ENCODE assay signal across 15 mouse cellular contexts in the genomic region with DNA sequence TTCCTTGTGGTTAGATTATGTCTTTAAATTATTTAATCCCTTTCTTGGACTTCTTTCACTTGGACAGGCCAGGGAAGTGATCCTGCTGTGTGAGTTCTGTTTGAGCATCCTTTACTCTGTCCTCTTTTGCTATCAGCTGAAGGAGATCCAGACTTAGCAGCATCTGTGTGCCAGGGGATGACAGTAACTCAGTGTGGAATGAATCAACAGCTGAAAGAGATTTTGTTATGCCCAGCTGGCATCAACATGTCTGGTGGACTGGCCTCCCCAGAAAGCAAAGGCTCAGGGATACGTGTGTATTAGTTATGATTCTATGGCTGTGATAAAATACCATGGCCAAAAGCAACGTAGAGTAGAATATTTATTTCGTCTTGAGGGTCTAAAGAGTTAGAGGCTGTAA. TPM values are rescaled to one million over a fixed set of nuclear protein-coding genes. Genes with fewer than 3 reads are reported as not detected.
"Had no signal": no experiment of that assay in that cellular context is flagged by ENCODE, and none has a peak within 500 bp of the region (broad histone marks: within the 10 kb centered on the region; RNA-seq: fewer than 3 reads in every experiment).

No protein-coding gene starts in this region.

- H3K4me1 ChIP-seq: liver, embryonic 12.5 days; stomach, embryonic 15.5 days had no signal

- H3K9me3 ChIP-seq: limb, embryonic 15.5 days; liver, embryonic 12.5 days; midbrain, embryonic 10.5 days; stomach, embryonic 15.5 days had no signal

- H3K27ac ChIP-seq: kidney, postnatal 0 days; limb, embryonic 15.5 days; liver, embryonic 12.5 days; midbrain, embryonic 10.5 days; stomach, embryonic 15.5 days had no signal

- DNase-seq: kidney, adult 11 months; kidney, adult 9 months; kidney, postnatal 36 days; lung, embryonic 14.5 days; lung, postnatal 10 days; lung, postnatal 4 days; retina, postnatal 1 day; thymus, adult 2 months; thymus, postnatal 25 days had no signal

- H3K27me3 ChIP-seq: limb, embryonic 15.5 days; liver, embryonic 12.5 days; stomach, embryonic 15.5 days had no signal

- H3K4me3 ChIP-seq: limb, embryonic 15.5 days; liver, embryonic 12.5 days; midbrain, embryonic 10.5 days; stomach, embryonic 15.5 days had no signal

- H3K9ac ChIP-seq: limb, embryonic 15.5 days; liver, embryonic 12.5 days; lung, embryonic 14.5 days; stomach, embryonic 15.5 days had no signal

- H3K36me3 ChIP-seq: limb, embryonic 15.5 days; liver, embryonic 12.5 days; midbrain, embryonic 10.5 days; stomach, embryonic 15.5 days had no signal

- H3K4me2 ChIP-seq: limb, embryonic 15.5 days; liver, embryonic 12.5 days; lung, embryonic 14.5 days; stomach, embryonic 15.5 days had no signal

- ATAC-seq: liver, embryonic 12.5 days had no signal

RNA-seq across cellular contexts. Expression of gene Dclk1, which starts 28.2 kb away (rescaled TPM):
- total RNA-seq: megakaryocyte, adult 5-6 weeks had no signal
